Mouse (Mus musculus) MEL (cell line): ENCODE results near the gene Tvp23a.

Experiments
- CTCF ChIP-seq, 3 experiments: IDR thresholded peaks in 2 of 3; conservative IDR thresholded peaks in 1 of 3; 2 replicates each; pipeline ENCODE4 v1.5.1; 2011 to 2012; ENCODE audit warnings: low read length in 3 of 3, low read depth in 2 of 3, mild to moderate bottlenecking in 2 of 3, improper control_type of control experiment in 1 of 3, inconsistent platforms in 1 of 3, mixed read lengths in 1 of 3, moderate library complexity in 1 of 3; ENCODE audit not compliant: control insufficient read depth in 1 of 3, insufficient read depth in 1 of 3, poor library complexity in 1 of 3, severe bottlenecking in 1 of 3
- EP300 ChIP-seq, 2 experiments: IDR thresholded peaks; 2 replicates each; pipeline ENCODE4 v1.6.1; 2011; ENCODE audit warnings: improper control_type of control experiment in 2 of 2, low read length in 2 of 2, low read depth in 1 of 2, mild to moderate bottlenecking in 1 of 2
- MAZ ChIP-seq: IDR thresholded peaks from 2 replicates; pipeline ENCODE4 v1.6.1; 2012; ENCODE audit warnings: low read depth, mild to moderate bottlenecking, inconsistent platforms, low read length, improper control_type of control experiment
- NRF1 ChIP-seq: IDR thresholded peaks from 2 replicates; pipeline ENCODE4 v1.6.1; 2014; ENCODE audit warnings: low read depth, mild to moderate bottlenecking, inconsistent platforms, low read length, improper control_type of control experiment, moderate library complexity; ENCODE audit not compliant: poor library complexity, insufficient read depth, severe bottlenecking
- POLR2A ChIP-seq, 2 experiments: IDR thresholded peaks; 2 replicates each; pipeline ENCODE4 v1.6.1; 2011 to 2012; ENCODE audit warnings: low read length in 2 of 2, mild to moderate bottlenecking in 2 of 2, control low read depth in 1 of 2, improper control_type of control experiment in 1 of 2, low read depth in 1 of 2, moderate library complexity in 1 of 2; ENCODE audit not compliant: control insufficient read depth in 1 of 2, insufficient read depth in 1 of 2, poor library complexity in 1 of 2
- SIN3A ChIP-seq: IDR thresholded peaks from 2 replicates; pipeline ENCODE4 v1.6.1; 2012; ENCODE audit warnings: low read length, improper control_type of control experiment, inconsistent platforms
- USF1 ChIP-seq: IDR thresholded peaks from 2 replicates; pipeline ENCODE4 v1.6.1; 2014; ENCODE audit warnings: low read depth, mild to moderate bottlenecking, inconsistent platforms, low read length, improper control_type of control experiment, moderate library complexity

DNA sequence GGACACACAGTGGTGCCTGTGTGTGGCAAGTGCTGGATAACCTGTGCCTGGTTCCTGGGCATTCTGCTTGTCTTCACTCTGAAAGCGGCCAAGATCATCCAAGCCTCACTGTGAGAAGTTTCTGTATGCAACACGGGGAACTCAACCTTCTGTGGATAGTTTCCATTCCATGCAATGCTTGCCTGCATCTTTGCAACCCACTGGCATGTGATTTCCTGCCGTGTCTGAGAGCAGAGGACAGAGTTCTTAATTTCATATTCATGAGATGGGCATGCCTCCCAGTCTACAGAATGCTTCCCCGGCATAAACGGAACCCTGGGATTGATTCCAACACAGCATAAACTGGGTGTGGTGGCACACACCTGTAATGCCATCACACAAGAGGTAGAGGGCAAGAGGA is 9.1 kb downstream of the Tvp23a start:
- TF ChIP-seq EP300 (IDR thresholded peaks at IDR 0.05; ENCODE audit: low read depth in 1 of 2, low read length in 2 of 2), result no peak
- no peak for TF ChIP-seq USF1
- TF ChIP-seq CTCF (IDR thresholded peaks at IDR 0.05 in 2 of 3, conservative IDR thresholded peaks at IDR 0.05 in 1 of 3; ENCODE audit: control insufficient read depth in 1 of 3, insufficient read depth in 1 of 3, low read depth in 2 of 3, low read length in 3 of 3, poor library complexity in 1 of 3, severe bottlenecking in 1 of 3), result no peak
- TF ChIP-seq NRF1, result no peak
- no peak for TF ChIP-seq POLR2A (IDR thresholded peaks at IDR 0.05; ENCODE audit: control insufficient read depth in 1 of 2, insufficient read depth in 1 of 2, low read depth in 1 of 2, low read length in 2 of 2, poor library complexity in 1 of 2)
- TF ChIP-seq SIN3A, result no peak
- TF ChIP-seq MAZ, result no peak
